Mouse (Mus musculus) forebrain, embryonic 11.5 days (tissue): ENCODE measurements around the gene Agap2. TPM values are rescaled to one million over a fixed set of nuclear protein-coding genes. Genes with fewer than 3 reads are reported as not detected.

Experiments
- ATAC-seq: fragments of 200-750 bp; cut with Nextera tagmentation; replicated peaks from 2 replicates; pipeline ENCODE4 v1.8.0; 2017; ENCODE audit warnings: moderate TSS enrichment; ENCODE audit not compliant: low FRiP score
- DNase-seq: peaks from one replicate; pipeline ENCODE4 v3.0.0-alpha.2; 2017; ENCODE audit warnings: low spot score
- H3K27ac ChIP-seq: fragments of 300-500 bp; sonication (generic); 2 replicates; pipeline ENCODE4 v1.5.1; 2014; ENCODE audit warnings: low read depth, low read length
- H3K27me3 ChIP-seq: fragments of 300-500 bp; sonication (generic); 2 replicates; pipeline ENCODE4 v1.6.1; 2014; ENCODE audit warnings: mild to moderate bottlenecking, low read length, mixed read lengths; ENCODE audit not compliant: control insufficient read depth, insufficient read depth
- H3K36me3 ChIP-seq: fragments of 300-500 bp; sonication (generic); 2 replicates; pipeline ENCODE4 v1.6.1; 2014; ENCODE audit warnings: mild to moderate bottlenecking, low read length, moderate library complexity, mixed read lengths; ENCODE audit not compliant: control insufficient read depth, insufficient read depth
- H3K4me1 ChIP-seq: fragments of 300-500 bp; sonication (generic); replicated peaks from 2 replicates; pipeline ENCODE4 v1.6.1; 2014; ENCODE audit warnings: low read length, mixed read lengths; ENCODE audit not compliant: control insufficient read depth, insufficient read depth
- H3K4me2 ChIP-seq: fragments of 300-500 bp; sonication (generic); 2 replicates; pipeline ENCODE4 v1.6.1; 2014; ENCODE audit warnings: low read depth, mild to moderate bottlenecking, low read length, moderate library complexity, mixed read lengths; ENCODE audit not compliant: severe bottlenecking
- H3K4me3 ChIP-seq: fragments of 300-500 bp; sonication (generic); 2 replicates; pipeline ENCODE4 v1.5.1; 2014; ENCODE audit warnings: low read depth, low read length
- H3K9ac ChIP-seq: fragments of 300-500 bp; sonication (generic); 2 replicates; pipeline ENCODE4 v1.6.1; 2014; ENCODE audit warnings: low read length
- H3K9me3 ChIP-seq: fragments of 300-500 bp; sonication (generic); 2 replicates; pipeline ENCODE4 v1.6.1; 2016; ENCODE audit warnings: low read length, mixed read lengths; ENCODE audit not compliant: control insufficient read depth
- WGBS: fragments of 180-500 bp; shearing (Covaris S2); extraction: QIAGEN DNeasy Blood & Tissue Kit; methylation state at CpG from one replicate; pipeline ENCODE4 v1.1.7; 2014; 5-methylcytosine and 5-hydroxymethylcytosine counted together
- polyA plus RNA-seq: library from polyadenylated mRNA; unstranded; fragments of >200 nt; fragmentation: Nextera tagmentation; extraction: Ambion mirVana; gene quantifications from 2 replicates; pipeline ENCODE4 v1.2.1, GENCODE M21; 2014

The Agap2 gene
- polyA plus RNA-seq, 1 experiment from 2014 or later = 0.64 TPM

- WGBS = 94% methylated on average over 11 of the region's 11 CpGs
- no peak overlapping the region for H3K4me2 ChIP-seq
- H3K9me3 ChIP-seq = no peaks in the 10 kb centered on the region
- no peak overlapping the region for H3K9ac ChIP-seq
- peaks cover 3% of the 10 kb centered on the region; the same call in 1 of the 2 replicates for H3K36me3 ChIP-seq
- H3K27me3 ChIP-seq = no peaks in the 10 kb centered on the region
- ATAC-seq = no peak
- no peak overlapping the region for H3K27ac ChIP-seq
- DNase-seq = no peak
- H3K4me1 ChIP-seq = no peaks in the 10 kb centered on the region
- no peak overlapping the region for H3K4me3 ChIP-seq
Measured at GRCm38 (mm10) chr10:127114408-127114807, 39.3 kb downstream of the Agap2 start.

- Histone ChIP-seq H3K4me1 (peaks cover 3% of the 10 kb centered on the region; the same call in 1 of the 2 replicates), H3K9me3 (no peaks in the 10 kb centered on the region), H3K27me3 (no peaks in the 10 kb centered on the region), H3K4me2 (no peak overlapping the region), H3K4me3 (no peak overlapping the region), H3K27ac (no peak overlapping the region), H3K36me3 (peaks cover 3% of the 10 kb centered on the region; the same call in 1 of the 2 replicates), H3K9ac (no peak overlapping the region)
- 81% methylated on average over 2 of the region's 2 CpGs for WGBS
- no peak for DNase-seq
- ATAC-seq = no peak
Measured at GRCm38 (mm10) chr10:127115068-127115467, 40.0 kb downstream of the Agap2 start.

- 90% methylated on average over 11 of the region's 11 CpGs for WGBS
- no peak for DNase-seq
- peaks cover 9% of the 10 kb centered on the region; the same call in 1 of the 2 replicates for H3K4me1 ChIP-seq
- no peak for ATAC-seq
- no peaks in the 10 kb centered on the region for H3K27me3 ChIP-seq
- H3K9me3 ChIP-seq = no peaks in the 10 kb centered on the region
- H3K27ac ChIP-seq = no peak overlapping the region
- H3K36me3 ChIP-seq = peaks cover 3% of the 10 kb centered on the region; the same call in 1 of the 2 replicates
- H3K4me2 ChIP-seq = no peak overlapping the region
- no peak overlapping the region for H3K4me3 ChIP-seq
- H3K9ac ChIP-seq = no peak overlapping the region
Measured at GRCm38 (mm10) chr10:127118470-127118869, 43.4 kb downstream of the Agap2 start.

- Histone ChIP-seq H3K9ac (no peak overlapping the region), H3K36me3 (peaks cover 3% of the 10 kb centered on the region; the same call in 1 of the 2 replicates), H3K27ac (no peak overlapping the region), H3K4me1 (peaks cover 9% of the 10 kb centered on the region; the same call in 1 of the 2 replicates), H3K27me3 (no peaks in the 10 kb centered on the region), H3K9me3 (no peaks in the 10 kb centered on the region), H3K4me3 (no peak overlapping the region), H3K4me2 (no peak overlapping the region)
- 89% methylated on average over 10 of the region's 10 CpGs for WGBS
- DNase-seq (no peak), ATAC-seq (no peak)
Measured at GRCm38 (mm10) chr10:127119229-127119628, 44.1 kb downstream of the Agap2 start.

- Histone ChIP-seq H3K9me3 (no peaks in the 10 kb centered on the region), H3K27me3 (no peaks in the 10 kb centered on the region), H3K36me3 (peaks cover 3% of the 10 kb centered on the region; the same call in 1 of the 2 replicates), H3K4me2 (peak overlapping the region; percentile 94), H3K4me3 (peak overlapping the region; percentile 86), H3K9ac (peak overlapping the region; percentile 75), H3K27ac (no peak overlapping the region), H3K4me1 (peaks cover 9% of the 10 kb centered on the region; the same call in 1 of the 2 replicates)
- 4% methylated on average over 34 of the region's 34 CpGs for WGBS
- ATAC-seq (no peak; the same call in 1 of the 2 replicates), DNase-seq (no peak)
Measured at GRCm38 (mm10) chr10:127120301-127121065, 45.4 kb downstream of the Agap2 start.

- under 1% methylated on average over 19 of the region's 19 CpGs for WGBS
- Histone ChIP-seq H3K4me2 (peak within 1 kb of the TSS; percentile 94), H3K9ac (peak within 1 kb of the TSS; percentile 75), H3K4me3 (peak within 1 kb of the TSS; percentile 86), H3K36me3 (peaks cover 3% of the 10 kb centered on the region; the same call in 1 of the 2 replicates), H3K27me3 (no peaks in the 10 kb centered on the region), H3K9me3 (no peaks in the 10 kb centered on the region), H3K4me1 (peaks cover 9% of the 10 kb centered on the region; the same call in 1 of the 2 replicates), H3K27ac (no peak within 1 kb of the TSS)
- DNase-seq (peak; percentile 97), ATAC-seq (peak; percentile 97)
Measured at GRCm38 (mm10) chr10:127121066-127121477, 46.0 kb downstream of the Agap2 start, which contains the start of gene Os9. Gene Os9, minus strand, starts transcription at chr10:127121131.

- Histone ChIP-seq H3K4me1 (peaks cover 9% of the 10 kb centered on the region; the same call in 1 of the 2 replicates), H3K27ac (no peak overlapping the region), H3K27me3 (no peaks in the 10 kb centered on the region), H3K4me3 (no peak overlapping the region), H3K9me3 (no peaks in the 10 kb centered on the region), H3K4me2 (no peak overlapping the region), H3K9ac (no peak overlapping the region), H3K36me3 (peaks cover 3% of the 10 kb centered on the region; the same call in 1 of the 2 replicates)
- DNase-seq = no peak
- WGBS = 87% methylated on average over 3 of the region's 3 CpGs
- no peak for ATAC-seq
Measured at GRCm38 (mm10) chr10:127122018-127122417, 46.9 kb downstream of the Agap2 start.

- H3K27me3 ChIP-seq = no peaks in the 10 kb centered on the region
- no peaks in the 10 kb centered on the region for H3K9me3 ChIP-seq
- no peak for ATAC-seq
- no peak overlapping the region for H3K27ac ChIP-seq
- H3K9ac ChIP-seq = no peak overlapping the region
- H3K36me3 ChIP-seq = no peaks in the 10 kb centered on the region; the same call in 1 of the 2 replicates
- peak overlapping the region; percentile 46 for H3K4me2 ChIP-seq
- no peak for DNase-seq
- 12% methylated on average over 13 of the region's 13 CpGs for WGBS
- peaks cover 9% of the 10 kb centered on the region; the same call in 1 of the 2 replicates for H3K4me1 ChIP-seq
- peak overlapping the region; percentile 17; the same call in 1 of the 2 replicates for H3K4me3 ChIP-seq
Measured at GRCm38 (mm10) chr10:127122784-127123435, 47.8 kb downstream of the Agap2 start.
